Mouse (Mus musculus): ENCODE measurements around the gene Arsg. TPM values are rescaled to one million over a fixed set of nuclear protein-coding genes. Genes with fewer than 3 reads are reported as not detected.
A peak's percentile ranks its signal among the peaks of the same experiment; 100 is the strongest.

The Arsg gene
- polyA plus RNA-seq, 1 experiment from 2014 or later: 1.5 TPM

- Histone ChIP-seq H3K9me3 (no peaks in the 10 kb centered on the region), H3K36me3 (replicated peaks) (no peaks in the 10 kb centered on the region), H3K4me1 (peaks cover 49% of the 10 kb centered on the region), H3K27me3 (replicated peaks; ENCODE audit: low read depth, poor library complexity, severe bottlenecking) (peaks cover 56% of the 10 kb centered on the region), H3K27ac (replicated peaks) (peak overlapping the region; percentile 99), H3K4me3 (peak overlapping the region; percentile 88)
- under 1% methylated on average over 33 of the region's 33 CpGs for WGBS
- peak; percentile 73 for DNase-seq (ENCODE audit: low spot score)
Observed at GRCm38 (mm10) chr11:109472171-109472691, 943 bp upstream of the Arsg start.

- peak overlapping the region; percentile 99 for H3K27ac ChIP-seq (replicated peaks)
- H3K27me3 ChIP-seq (replicated peaks; ENCODE audit: low read depth, poor library complexity, severe bottlenecking): peaks cover 61% of the 10 kb centered on the region
- 1% methylated on average over 13 of the region's 13 CpGs for WGBS
- H3K9me3 ChIP-seq: no peaks in the 10 kb centered on the region
- peak overlapping the region; percentile 88 for H3K4me3 ChIP-seq
- DNase-seq (ENCODE audit: low spot score): no peak
- H3K4me1 ChIP-seq: peaks cover 55% of the 10 kb centered on the region
- no peaks in the 10 kb centered on the region for H3K36me3 ChIP-seq (replicated peaks)
Observed at GRCm38 (mm10) chr11:109472821-109473170, 378 bp upstream of the Arsg start.

- Histone ChIP-seq H3K4me1 (peaks cover 60% of the 10 kb centered on the region), H3K9me3 (no peaks in the 10 kb centered on the region), H3K4me3 (peak overlapping the region; percentile 88), H3K27me3 (replicated peaks; ENCODE audit: low read depth, poor library complexity, severe bottlenecking) (peaks cover 61% of the 10 kb centered on the region), H3K27ac (replicated peaks) (peak overlapping the region; percentile 99), H3K36me3 (replicated peaks) (no peaks in the 10 kb centered on the region)
- no peak for DNase-seq (ENCODE audit: low spot score)
- 11% methylated on average over 14 of the region's 14 CpGs for WGBS
Observed at GRCm38 (mm10) chr11:109474086-109474742, 1.0 kb downstream of the Arsg start.

- H3K27ac ChIP-seq (replicated peaks): no peak overlapping the region
- WGBS: 82% methylated on average over 13 of the region's 13 CpGs
- H3K36me3 ChIP-seq (replicated peaks): no peaks in the 10 kb centered on the region
- H3K9me3 ChIP-seq: no peaks in the 10 kb centered on the region
- H3K4me3 ChIP-seq: no peak overlapping the region
- peaks cover 65% of the 10 kb centered on the region for H3K27me3 ChIP-seq (replicated peaks; ENCODE audit: low read depth, poor library complexity, severe bottlenecking)
- peaks cover 61% of the 10 kb centered on the region for H3K4me1 ChIP-seq
- no peak for DNase-seq (ENCODE audit: low spot score)
Observed at GRCm38 (mm10) chr11:109474836-109475235, 1.7 kb downstream of the Arsg start.

GRCm38 (mm10) chr11:109475717-109476116, 2.5 kb downstream of the Arsg start:
- no peak for DNase-seq (ENCODE audit: low spot score)
- Histone ChIP-seq H3K9me3 (no peaks in the 10 kb centered on the region), H3K27me3 (replicated peaks; ENCODE audit: low read depth, poor library complexity, severe bottlenecking) (peaks cover 67% of the 10 kb centered on the region), H3K27ac (replicated peaks) (no peak overlapping the region), H3K36me3 (replicated peaks) (no peaks in the 10 kb centered on the region), H3K4me3 (no peak overlapping the region), H3K4me1 (peaks cover 60% of the 10 kb centered on the region)
- WGBS: 60% methylated on average over 4 of the region's 4 CpGs

- H3K4me3 ChIP-seq: no peak overlapping the region
- peak overlapping the region; percentile 48; the same call in 1 of the 2 replicates for H3K27ac ChIP-seq (replicated peaks)
Observed at GRCm38 (mm10) chr11:109476241-109476640, 3.1 kb downstream of the Arsg start.

GRCm38 (mm10) chr11:109476653-109477052, 3.5 kb downstream of the Arsg start:
- Histone ChIP-seq H3K4me1 (peaks cover 51% of the 10 kb centered on the region), H3K4me3 (no peak overlapping the region), H3K36me3 (replicated peaks) (no peaks in the 10 kb centered on the region), H3K27ac (replicated peaks) (peak overlapping the region; percentile 48; the same call in 1 of the 2 replicates), H3K9me3 (no peaks in the 10 kb centered on the region), H3K27me3 (replicated peaks; ENCODE audit: low read depth, poor library complexity, severe bottlenecking) (peaks cover 59% of the 10 kb centered on the region)
- WGBS: 54% methylated on average over 6 of the region's 6 CpGs
- no peak for DNase-seq (ENCODE audit: low spot score)

More at GRCm38 (mm10) chr11:109476241-109476640, 3.1 kb downstream of the Arsg start:
- Histone ChIP-seq H3K27me3 (replicated peaks; ENCODE audit: low read depth, poor library complexity, severe bottlenecking) (peaks cover 63% of the 10 kb centered on the region), H3K36me3 (replicated peaks) (no peaks in the 10 kb centered on the region), H3K9me3 (no peaks in the 10 kb centered on the region), H3K4me1 (peaks cover 55% of the 10 kb centered on the region)
- DNase-seq (ENCODE audit: low spot score): no peak
- WGBS: 23% methylated on average over 2 of the region's 2 CpGs

- peaks cover 42% of the 10 kb centered on the region for H3K4me1 ChIP-seq
- WGBS: 48% methylated on average over 16 of the region's 16 CpGs
- no peak overlapping the region for H3K27ac ChIP-seq (replicated peaks)
- H3K9me3 ChIP-seq: no peaks in the 10 kb centered on the region
- DNase-seq (ENCODE audit: low spot score): no peak
- no peak overlapping the region for H3K4me3 ChIP-seq
- no peaks in the 10 kb centered on the region for H3K36me3 ChIP-seq (replicated peaks)
- H3K27me3 ChIP-seq (replicated peaks; ENCODE audit: low read depth, poor library complexity, severe bottlenecking): peaks cover 53% of the 10 kb centered on the region
Observed at GRCm38 (mm10) chr11:109477606-109478380, 4.6 kb downstream of the Arsg start.

GRCm38 (mm10) chr11:109479575-109480285, 6.6 kb downstream of the Arsg start:
- Histone ChIP-seq H3K36me3 (replicated peaks) (no peaks in the 10 kb centered on the region), H3K27ac (replicated peaks) (no peak overlapping the region), H3K27me3 (replicated peaks; ENCODE audit: low read depth, poor library complexity, severe bottlenecking) (peaks cover 44% of the 10 kb centered on the region), H3K4me3 (no peak overlapping the region), H3K9me3 (no peaks in the 10 kb centered on the region), H3K4me1 (peaks cover 33% of the 10 kb centered on the region)
- no peak for DNase-seq (ENCODE audit: low spot score)
- 51% methylated on average over 16 of the region's 16 CpGs for WGBS

GRCm38 (mm10) chr11:109480440-109480839, 7.3 kb downstream of the Arsg start:
- Histone ChIP-seq H3K27ac (replicated peaks) (no peak overlapping the region), H3K4me1 (peaks cover 35% of the 10 kb centered on the region), H3K27me3 (replicated peaks; ENCODE audit: low read depth, poor library complexity, severe bottlenecking) (peaks cover 37% of the 10 kb centered on the region), H3K4me3 (no peak overlapping the region), H3K9me3 (no peaks in the 10 kb centered on the region), H3K36me3 (replicated peaks) (no peaks in the 10 kb centered on the region)
- no peak for DNase-seq (ENCODE audit: low spot score)
- 79% methylated on average over 8 of the region's 8 CpGs for WGBS

GRCm38 (mm10) chr11:109485398-109486045, 12.3 kb downstream of the Arsg start:
- H3K27ac ChIP-seq (replicated peaks): no peak overlapping the region
- WGBS: 77% methylated on average over 15 of the region's 15 CpGs

GRCm38 (mm10) chr11:109487111-109487510, 13.9 kb downstream of the Arsg start:
- H3K27ac ChIP-seq (replicated peaks): no peak overlapping the region
- WGBS: 55% methylated on average over 1 of the region's 1 CpGs

More at GRCm38 (mm10) chr11:109485398-109486045, 12.3 kb downstream of the Arsg start:
- peaks cover 6% of the 10 kb centered on the region; the same call in 1 of the 2 replicates for H3K4me1 ChIP-seq
- H3K9me3 ChIP-seq: no peaks in the 10 kb centered on the region
- no peaks in the 10 kb centered on the region for H3K36me3 ChIP-seq (replicated peaks)
- no peak for DNase-seq (ENCODE audit: low spot score)
- 0 out of 2 replicates have a peak, but pooled peaks cover 3% of the 10 kb centered on the region for H3K27me3 ChIP-seq (replicated peaks; ENCODE audit: low read depth, poor library complexity, severe bottlenecking)
- H3K4me3 ChIP-seq: no peak overlapping the region

More at GRCm38 (mm10) chr11:109487111-109487510, 13.9 kb downstream of the Arsg start:
- peaks cover 6% of the 10 kb centered on the region; the same call in 1 of the 2 replicates for H3K4me1 ChIP-seq
- H3K4me3 ChIP-seq: no peak overlapping the region
- no peaks in the 10 kb centered on the region for H3K9me3 ChIP-seq
- H3K36me3 ChIP-seq (replicated peaks): no peaks in the 10 kb centered on the region
- no peaks in the 10 kb centered on the region for H3K27me3 ChIP-seq (replicated peaks; ENCODE audit: low read depth, poor library complexity, severe bottlenecking)
- no peak for DNase-seq (ENCODE audit: low spot score)

All from embryonic facial prominence, embryonic 10.5 days (tissue).